Mouse (Mus musculus) kidney, embryonic 14.5 days (tissue): ENCODE results near the gene Hamp2. TPM values are rescaled to one million over a fixed set of nuclear protein-coding genes. Genes with fewer than 3 reads are reported as not detected.
"Not testable (repeated sequence)": the region's sequence is repeated elsewhere in the genome, so short reads cannot be mapped to it uniquely, and the experiment has no call there.

Source experiments
- ATAC-seq: fragments of 200-750 bp; cut with Nextera tagmentation; 2 replicates; pipeline ENCODE4 v1.8.0; 2017; ENCODE audit warnings: moderate number of reproducible peaks, mild to moderate bottlenecking, moderate TSS enrichment, moderate library complexity; ENCODE audit not compliant: low FRiP score, low TSS enrichment
- H3K27ac ChIP-seq: fragments of 300-500 bp; sonication (generic); 2 replicates; pipeline ENCODE4 v1.5.1; 2014; ENCODE audit warnings: low read depth, mild to moderate bottlenecking, low read length, moderate library complexity, mixed read lengths
- H3K27me3 ChIP-seq: fragments of 300-500 bp; sonication (generic); 2 replicates; pipeline ENCODE4 v1.6.1; 2014; ENCODE audit warnings: mild to moderate bottlenecking, low read length; ENCODE audit not compliant: control insufficient read depth, insufficient read depth
- H3K36me3 ChIP-seq: fragments of 300-500 bp; sonication (generic); 2 replicates; pipeline ENCODE4 v1.6.1; 2014; ENCODE audit warnings: low read length, mixed read lengths; ENCODE audit not compliant: control insufficient read depth, insufficient read depth
- H3K4me1 ChIP-seq: fragments of 300-500 bp; sonication (generic); 2 replicates; pipeline ENCODE4 v1.6.1; 2014; ENCODE audit warnings: low read length, mixed read lengths; ENCODE audit not compliant: control insufficient read depth, insufficient read depth
- H3K4me2 ChIP-seq: fragments of 300-500 bp; sonication (generic); replicated peaks from 2 replicates; pipeline ENCODE4 v1.6.1; 2014; ENCODE audit warnings: low read depth, mild to moderate bottlenecking, low read length
- H3K4me3 ChIP-seq: fragments of 300-500 bp; sonication (generic); 2 replicates; pipeline ENCODE4 v1.5.1; 2014; ENCODE audit warnings: mild to moderate bottlenecking, low read length
- H3K9ac ChIP-seq: fragments of 300-500 bp; sonication (generic); 2 replicates; pipeline ENCODE4 v1.6.1; 2014; ENCODE audit warnings: low read depth, mild to moderate bottlenecking, low read length, moderate library complexity
- H3K9me3 ChIP-seq: fragments of 300-500 bp; sonication (generic); 2 replicates; pipeline ENCODE4 v1.6.1; 2016; ENCODE audit warnings: low read length; ENCODE audit not compliant: control insufficient read depth
- WGBS: fragments of 180-500 bp; shearing (Covaris S2); extraction: QIAGEN DNeasy Blood & Tissue Kit; methylation state at CpG from one replicate; pipeline ENCODE4 v1.1.7; 2014; 5-methylcytosine and 5-hydroxymethylcytosine counted together
- polyA plus RNA-seq: library from polyadenylated mRNA; unstranded; fragments of >200 nt; fragmentation: Nextera tagmentation; extraction: Ambion mirVana; gene quantifications from 2 replicates; pipeline ENCODE4 v1.2.1, GENCODE M21; 2014

Hamp2 gene
- polyA plus RNA-seq, 1 experiment from 2014 or later: not detected

DNA sequence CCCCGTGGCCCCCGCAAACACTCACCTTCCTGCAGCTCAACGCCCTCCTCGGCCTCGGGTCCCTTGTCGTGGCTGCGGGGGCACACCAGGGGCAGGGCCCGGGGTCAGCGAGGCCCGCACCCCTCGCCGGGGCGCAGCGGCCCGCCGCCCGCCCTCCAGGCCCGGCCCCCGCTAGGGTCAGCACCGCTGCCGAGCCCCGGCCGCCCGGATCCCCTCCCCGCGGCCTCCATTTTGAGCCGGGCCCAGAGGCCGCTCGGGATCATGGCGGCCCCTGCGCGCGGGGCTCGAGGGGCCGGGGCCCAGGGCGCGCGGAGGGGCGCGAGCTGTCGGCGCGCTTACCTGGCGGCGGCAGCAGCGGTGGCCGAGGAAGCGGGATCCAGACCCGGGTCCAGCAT, 31.9 kb upstream of the Hamp2 start:
- H3K9me3 ChIP-seq: no peaks in the 10 kb centered on the region
- no peaks in the 10 kb centered on the region for H3K27me3 ChIP-seq
- H3K9ac ChIP-seq: peak overlapping the region; percentile 99
- H3K4me1 ChIP-seq: peaks cover 11% of the 10 kb centered on the region; the same call in 1 of the 2 replicates
- peak overlapping the region; percentile 87 for H3K4me2 ChIP-seq
- H3K36me3 ChIP-seq: peaks cover 53% of the 10 kb centered on the region
- H3K4me3 ChIP-seq: peak overlapping the region; percentile 82
- peak overlapping the region; percentile 98 for H3K27ac ChIP-seq
- ATAC-seq: peak; percentile 44
- 2% methylated on average over 15 of the region's 49 CpGs for WGBS

DNA sequence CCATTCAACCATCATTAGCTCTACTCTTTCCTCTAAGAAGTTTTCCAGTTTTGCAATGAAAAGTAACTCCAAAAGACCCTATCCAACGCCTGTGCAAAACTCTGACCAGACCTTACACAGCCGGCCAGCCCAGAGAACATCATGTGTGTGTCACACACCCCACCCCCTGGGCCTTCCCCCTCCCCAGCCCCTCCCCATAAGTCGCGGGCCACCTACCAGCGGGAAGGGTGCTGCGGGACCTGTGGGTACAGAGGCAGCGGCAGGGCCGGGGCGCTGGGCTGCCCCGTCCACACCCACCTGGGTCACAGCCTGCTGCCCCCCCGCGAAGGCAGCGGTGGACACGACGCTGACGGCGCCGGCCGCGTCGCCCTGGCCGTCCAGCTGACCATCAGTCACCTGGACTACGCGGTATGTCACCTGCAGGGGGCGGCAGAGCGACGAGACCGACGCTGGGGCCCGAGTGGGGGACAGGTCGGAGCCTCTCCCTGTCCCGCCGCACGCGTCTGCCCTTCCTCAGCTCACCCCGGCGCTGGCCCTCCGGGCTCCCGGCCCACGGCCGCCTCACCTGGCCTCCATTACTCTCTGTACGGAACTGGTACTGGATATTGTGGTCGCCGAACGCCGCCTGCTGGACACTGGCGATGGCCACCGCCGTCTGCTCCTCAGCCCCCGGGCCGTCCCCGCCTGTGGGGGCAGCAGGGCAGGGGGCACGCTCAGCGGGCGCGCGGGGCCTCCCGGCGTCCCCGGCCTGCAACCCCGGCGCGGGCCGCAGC, 31.3 kb upstream of the Hamp2 start:
- Histone ChIP-seq H3K27me3 (no peaks in the 10 kb centered on the region), H3K36me3 (peaks cover 54% of the 10 kb centered on the region), H3K4me3 (peak overlapping the region; percentile 82), H3K9me3 (no peaks in the 10 kb centered on the region), H3K4me1 (peaks cover 11% of the 10 kb centered on the region; the same call in 1 of the 2 replicates), H3K9ac (peak overlapping the region; percentile 99), H3K27ac (peak overlapping the region; percentile 98), H3K4me2 (peak overlapping the region; percentile 87)
- WGBS: 0% methylated on average over 58 of the region's 64 CpGs
- peak; percentile 74 for ATAC-seq

- WGBS: 75% methylated on average over 12 of the region's 12 CpGs
- no peak overlapping the region for H3K27ac ChIP-seq
- peaks cover 11% of the 10 kb centered on the region; the same call in 1 of the 2 replicates for H3K4me1 ChIP-seq
- peak overlapping the region; percentile 82; the same call in 1 of the 2 replicates for H3K4me3 ChIP-seq
- peak overlapping the region; percentile 28; the same call in 1 of the 2 replicates for H3K9ac ChIP-seq
- H3K27me3 ChIP-seq: no peaks in the 10 kb centered on the region
- ATAC-seq: no peak
- peaks cover 60% of the 10 kb centered on the region for H3K36me3 ChIP-seq
- peak overlapping the region; percentile 87 for H3K4me2 ChIP-seq
- no peaks in the 10 kb centered on the region for H3K9me3 ChIP-seq
Observed at GRCm38 (mm10) chr7:30954971-30955520, 30.6 kb upstream of the Hamp2 start.

GRCm38 (mm10) chr7:30954036-30954435, 29.6 kb upstream of the Hamp2 start:
- ATAC-seq: no peak
- WGBS: 81% methylated on average over 3 of the region's 3 CpGs
- H3K9me3 ChIP-seq: no peaks in the 10 kb centered on the region

GRCm38 (mm10) chr7:30953459-30953858, 29.0 kb upstream of the Hamp2 start:
- H3K36me3 ChIP-seq: peaks cover 64% of the 10 kb centered on the region
- ATAC-seq: no peak

More at GRCm38 (mm10) chr7:30954036-30954435, 29.6 kb upstream of the Hamp2 start:
- H3K4me2 ChIP-seq: no peak overlapping the region
- no peak overlapping the region for H3K9ac ChIP-seq
- H3K27ac ChIP-seq: no peak overlapping the region
- H3K4me3 ChIP-seq: no peak overlapping the region
- peaks cover 67% of the 10 kb centered on the region for H3K36me3 ChIP-seq
- peaks cover 11% of the 10 kb centered on the region; the same call in 1 of the 2 replicates for H3K4me1 ChIP-seq
- H3K27me3 ChIP-seq: no peaks in the 10 kb centered on the region

DNA sequence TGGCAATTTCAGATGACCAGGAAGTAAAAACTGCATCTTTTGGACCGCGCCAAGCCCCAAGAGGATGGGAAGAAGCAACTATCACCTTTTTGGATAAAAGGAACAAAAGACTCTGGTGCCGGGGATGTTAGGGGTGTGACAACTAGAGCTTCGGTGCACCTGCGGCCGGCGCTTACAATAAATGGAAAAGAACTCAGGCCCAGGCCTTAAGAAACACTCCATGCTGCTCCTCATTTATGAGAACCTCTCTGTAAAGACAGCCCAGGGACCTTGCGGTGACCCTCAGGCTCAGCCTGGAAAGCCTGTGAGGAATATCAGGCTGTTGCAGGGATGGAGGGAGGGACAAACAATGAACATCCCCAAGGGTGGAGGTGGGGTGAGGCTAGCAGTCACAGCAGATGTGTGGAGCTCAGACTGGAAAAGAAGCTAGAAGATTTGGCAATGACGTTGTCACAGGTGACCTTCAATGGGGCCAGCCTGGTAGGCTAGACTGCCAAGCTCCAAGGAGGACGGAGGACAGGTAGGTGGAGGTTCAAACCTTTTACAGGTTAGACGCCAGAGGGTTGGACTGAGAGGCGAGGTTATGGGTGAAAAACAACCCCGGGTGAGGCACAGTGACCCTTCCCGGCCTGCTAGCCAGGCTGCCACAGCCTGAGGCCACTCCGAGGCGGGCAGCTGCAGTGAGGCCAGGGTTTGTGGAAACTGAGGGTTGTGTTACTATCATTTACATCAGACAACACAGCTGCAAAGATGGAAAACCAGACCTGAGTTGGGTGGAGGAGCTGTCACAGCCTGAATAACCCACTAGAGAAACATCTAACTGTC, 28.2 kb upstream of the Hamp2 start:
- Histone ChIP-seq H3K9me3 (no peaks in the 10 kb centered on the region), H3K27ac (no peak overlapping the region), H3K4me2 (no peak overlapping the region), H3K27me3 (no peaks in the 10 kb centered on the region), H3K36me3 (peaks cover 61% of the 10 kb centered on the region), H3K4me3 (no peak overlapping the region), H3K9ac (no peak overlapping the region), H3K4me1 (peaks cover 7% of the 10 kb centered on the region; the same call in 1 of the 2 replicates)
- WGBS: 89% methylated on average over 16 of the region's 16 CpGs
- no peak for ATAC-seq

More at GRCm38 (mm10) chr7:30953459-30953858, 29.0 kb upstream of the Hamp2 start:
- no peak overlapping the region for H3K4me2 ChIP-seq
- 88% methylated on average over 6 of the region's 6 CpGs for WGBS
- no peak overlapping the region for H3K4me3 ChIP-seq
- no peaks in the 10 kb centered on the region for H3K9me3 ChIP-seq
- H3K27me3 ChIP-seq: no peaks in the 10 kb centered on the region
- H3K27ac ChIP-seq: no peak overlapping the region
- no peak overlapping the region for H3K9ac ChIP-seq
- H3K4me1 ChIP-seq: peaks cover 11% of the 10 kb centered on the region; the same call in 1 of the 2 replicates

DNA sequence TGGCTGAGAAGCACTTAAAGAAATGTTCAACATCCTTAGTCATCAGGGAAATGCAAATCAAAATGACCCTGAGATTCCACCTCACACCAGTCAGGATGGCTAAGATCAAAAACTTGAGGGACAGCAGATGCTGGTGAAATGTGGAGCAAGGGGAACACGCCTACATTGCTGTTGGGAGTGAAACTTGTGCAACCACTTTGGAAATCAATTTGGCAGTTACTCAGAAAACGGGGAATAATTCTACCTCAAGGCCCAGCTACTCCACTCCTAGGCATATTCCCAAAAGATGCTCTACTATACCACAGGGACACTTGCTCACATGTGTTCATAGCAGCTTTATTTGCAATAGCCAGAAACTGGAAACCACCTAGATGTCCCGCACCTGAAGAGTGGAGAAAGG, 25.4 kb upstream of the Hamp2 start:
- H3K27ac ChIP-seq, ATAC-seq, H3K4me2 ChIP-seq, H3K9me3 ChIP-seq, H3K4me1 ChIP-seq, H3K4me3 ChIP-seq, H3K9ac ChIP-seq, H3K27me3 ChIP-seq: not testable (repeated sequence)
- 91% methylated on average over 3 of the region's 3 CpGs for WGBS
- H3K36me3 ChIP-seq: peaks cover 71% of the 10 kb centered on the region

DNA sequence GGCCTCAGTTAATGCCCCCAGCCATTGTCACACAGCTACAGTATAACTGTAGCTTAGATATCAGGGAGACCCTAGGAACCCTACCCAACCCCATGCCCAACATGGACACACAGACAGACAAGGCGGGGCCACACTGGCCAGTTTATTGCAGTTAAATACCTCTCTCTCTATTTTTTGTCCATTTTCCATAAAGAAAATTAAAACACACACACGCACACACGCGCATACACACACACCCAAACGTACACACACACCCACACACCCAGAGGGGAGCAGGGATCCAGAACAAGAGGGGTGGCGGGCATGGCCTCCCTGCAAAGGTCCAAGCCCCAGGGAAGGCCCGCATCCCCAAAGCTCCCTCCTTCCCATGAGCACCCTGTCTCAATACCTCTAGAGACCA, 21.4 kb upstream of the Hamp2 start:
- ATAC-seq: no peak
- 97% methylated on average over 7 of the region's 7 CpGs for WGBS

More for the DNA sequence above, 21.4 kb upstream of the Hamp2 start:
- no peaks in the 10 kb centered on the region for H3K9me3 ChIP-seq
- H3K4me1 ChIP-seq: no peaks in the 10 kb centered on the region
- no peak overlapping the region for H3K4me2 ChIP-seq
- peaks cover 32% of the 10 kb centered on the region for H3K36me3 ChIP-seq
- H3K4me3 ChIP-seq: no peak overlapping the region
- H3K9ac ChIP-seq: no peak overlapping the region
- no peak overlapping the region for H3K27ac ChIP-seq
- H3K27me3 ChIP-seq: no peaks in the 10 kb centered on the region
